Mouse (Mus musculus) liver, embryonic 13.5 days (tissue): Measurements from ENCODE around the gene Gtf2h1. TPM values are rescaled to one million over a fixed set of nuclear protein-coding genes. Genes with fewer than 3 reads are reported as not detected.
"Not testable (repeated sequence)": the region's sequence is repeated elsewhere in the genome, so short reads cannot be mapped to it uniquely, and the experiment has no call there.

Source experiments
- ATAC-seq: fragments of 200-750 bp; cut with Nextera tagmentation; 2 replicates; pipeline ENCODE4 v1.8.0; 2017; ENCODE audit warnings: low read depth, mild to moderate bottlenecking, moderate number of reproducible peaks, moderate library complexity
- DNase-seq: peaks from one replicate; pipeline ENCODE4 v3.0.0; 2022
- H3K27ac ChIP-seq: fragments of 300-500 bp; sonication (generic); 2 replicates; pipeline ENCODE4 v1.5.1; 2015; ENCODE audit warnings: moderate library complexity, mild to moderate bottlenecking, inconsistent platforms
- H3K27me3 ChIP-seq: fragments of 300-500 bp; sonication (generic); 2 replicates; pipeline ENCODE4 v1.6.1; 2015; ENCODE audit warnings: mild to moderate bottlenecking, inconsistent platforms
- H3K36me3 ChIP-seq: fragments of 300-500 bp; sonication (generic); 2 replicates; pipeline ENCODE4 v1.6.1; 2015; ENCODE audit warnings: mild to moderate bottlenecking, inconsistent platforms
- H3K4me1 ChIP-seq: fragments of 300-500 bp; sonication (generic); replicated peaks from 2 replicates; pipeline ENCODE4 v1.6.1; 2015; ENCODE audit warnings: inconsistent platforms
- H3K4me2 ChIP-seq: fragments of 300-500 bp; sonication (generic); 2 replicates; pipeline ENCODE4 v1.6.1; 2015; ENCODE audit warnings: inconsistent platforms, mild to moderate bottlenecking, moderate library complexity
- H3K4me3 ChIP-seq: fragments of 300-500 bp; sonication (generic); replicated peaks from 2 replicates; pipeline ENCODE4 v1.5.1; 2015; ENCODE audit warnings: mild to moderate bottlenecking, inconsistent platforms
- H3K9ac ChIP-seq: fragments of 300-500 bp; sonication (generic); 2 replicates; pipeline ENCODE4 v1.6.1; 2015; ENCODE audit warnings: mild to moderate bottlenecking, inconsistent platforms
- H3K9me3 ChIP-seq: fragments of 300-500 bp; sonication (generic); replicated peaks from 2 replicates; pipeline ENCODE4 v1.6.1; 2016; ENCODE audit warnings: inconsistent platforms
- WGBS: fragments of 180-500 bp; shearing (Covaris S2); methylation state at CpG from one replicate; pipeline ENCODE4 v1.1.7; 2015; ENCODE audit not compliant: insufficient replicate concordance; 5-methylcytosine and 5-hydroxymethylcytosine counted together
- polyA plus RNA-seq: library from polyadenylated mRNA; unstranded; fragments of >200 nt; fragmentation: Nextera tagmentation; extraction: Ambion mirVana; gene quantifications from 2 replicates; pipeline ENCODE4 v1.2.1, GENCODE M21; 2015

The Gtf2h1 gene
- polyA plus RNA-seq, 1 experiment from 2014 or later = 42.2 TPM

DNA sequence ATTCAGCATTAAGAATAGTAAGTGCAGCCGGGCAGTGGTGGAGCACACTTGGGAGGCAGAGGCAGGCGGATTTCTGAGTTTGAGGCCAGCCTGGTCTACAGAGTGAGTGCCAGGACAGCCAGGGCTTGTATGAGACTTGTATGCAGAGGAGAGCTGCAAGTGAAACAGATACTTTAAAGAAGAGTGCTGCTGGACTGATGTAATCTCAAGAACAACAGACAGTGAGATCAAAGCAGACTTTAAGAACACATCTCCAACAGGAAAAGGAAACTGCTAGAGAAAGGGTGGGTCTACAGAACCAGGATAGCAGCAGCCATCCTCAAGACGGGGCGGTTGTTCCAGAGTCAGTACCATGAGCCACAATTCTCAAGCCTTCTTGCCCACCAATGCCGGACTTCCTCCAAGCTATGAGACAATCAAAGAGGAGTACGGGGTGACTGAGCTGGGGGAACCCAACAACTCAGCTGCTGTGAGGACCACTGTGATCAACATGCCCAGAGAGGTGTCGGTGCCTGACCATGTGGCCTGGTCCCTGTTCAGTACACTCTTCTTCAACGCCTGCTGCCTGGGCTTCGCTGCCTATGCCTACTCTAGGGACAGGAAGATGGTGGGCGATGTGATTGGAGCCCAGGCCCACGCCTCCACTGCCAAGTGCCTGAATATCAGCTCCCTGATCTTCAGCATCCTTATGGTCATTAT lies 36.4 kb downstream of the Gtf2h1 start:
- not testable (repeated sequence) for H3K4me2 ChIP-seq, DNase-seq, H3K9ac ChIP-seq, H3K9me3 ChIP-seq, H3K36me3 ChIP-seq, H3K27me3 ChIP-seq, H3K4me3 ChIP-seq, ATAC-seq
- 71% methylated on average over 11 of the region's 11 CpGs for WGBS
- Histone ChIP-seq H3K27ac (peak overlapping the region; percentile 80; the same call in 1 of the 2 replicates), H3K4me1 (peaks cover 63% of the 10 kb centered on the region)

DNA sequence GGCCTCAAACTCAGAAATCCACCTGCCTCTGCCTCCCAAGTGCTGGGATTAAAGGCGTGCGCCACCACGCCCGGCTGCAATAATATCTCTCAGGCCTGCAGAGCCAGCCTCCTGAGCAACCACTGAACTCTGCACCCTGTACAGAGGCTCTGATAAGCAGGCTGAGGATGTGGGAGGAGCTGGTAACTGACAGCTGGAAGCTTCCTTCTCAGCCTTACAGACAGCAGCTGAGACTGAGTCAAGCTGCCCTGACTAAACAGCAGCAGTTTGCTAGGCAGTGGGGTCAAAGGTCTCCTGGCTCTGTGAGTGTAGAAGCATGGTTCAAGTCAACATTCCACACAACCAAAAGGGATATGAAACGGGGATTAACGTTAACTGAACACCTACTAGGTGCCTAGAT lies 37.4 kb downstream of the Gtf2h1 start:
- H3K27ac ChIP-seq = peak overlapping the region; percentile 73
- WGBS = 9% methylated on average over 6 of the region's 6 CpGs
- peaks cover 67% of the 10 kb centered on the region for H3K4me1 ChIP-seq
- H3K4me3 ChIP-seq = no peak overlapping the region
- peak; percentile 63 for DNase-seq
- no peaks in the 10 kb centered on the region for H3K36me3 ChIP-seq
- 0 out of 2 replicates have a peak overlapping the region, but pooled peaks have one; percentile 41 for H3K9ac ChIP-seq
- no peaks in the 10 kb centered on the region for H3K9me3 ChIP-seq
- peak; percentile 85 for ATAC-seq
- H3K4me2 ChIP-seq = 0 out of 2 replicates have a peak overlapping the region, but pooled peaks have one; percentile 23
- H3K27me3 ChIP-seq = no peaks in the 10 kb centered on the region

DNA sequence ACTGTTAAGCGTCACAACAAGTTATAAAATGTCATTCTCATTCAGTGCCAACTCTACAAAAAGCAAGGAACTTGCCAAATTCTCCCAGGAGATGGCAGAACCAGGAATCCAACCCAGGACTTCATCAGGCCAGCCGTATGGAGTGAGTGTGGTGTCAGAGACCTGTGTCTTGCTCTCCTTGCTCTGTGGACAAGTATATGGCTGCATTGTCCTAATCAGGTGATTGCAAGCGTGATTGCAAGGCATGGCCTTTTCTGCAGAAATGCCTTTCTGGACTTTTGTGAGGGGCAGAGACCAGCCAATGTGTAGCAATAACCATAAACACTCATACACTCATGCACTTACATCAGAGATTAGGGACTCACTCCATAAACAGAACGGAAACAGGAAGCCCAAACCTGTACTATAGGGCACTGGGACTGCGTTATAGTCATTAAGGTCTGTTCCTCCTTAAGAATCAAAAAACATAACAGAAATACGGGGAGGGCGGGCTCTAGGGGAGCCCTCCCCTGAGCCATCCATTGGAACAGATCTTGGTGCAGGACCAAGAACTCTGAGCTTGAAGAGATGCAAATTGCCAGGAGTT lies 37.9 kb downstream of the Gtf2h1 start:
- Histone ChIP-seq H3K4me3 (no peak overlapping the region), H3K9ac (no peak overlapping the region), H3K27me3 (no peaks in the 10 kb centered on the region), H3K9me3 (no peaks in the 10 kb centered on the region), H3K36me3 (no peaks in the 10 kb centered on the region), H3K4me1 (peaks cover 72% of the 10 kb centered on the region), H3K4me2 (0 out of 2 replicates have a peak overlapping the region, but pooled peaks have one; percentile 23), H3K27ac (peak overlapping the region; percentile 73)
- DNase-seq (no peak), ATAC-seq (no peak)
- WGBS = 46% methylated on average over 7 of the region's 7 CpGs

DNA sequence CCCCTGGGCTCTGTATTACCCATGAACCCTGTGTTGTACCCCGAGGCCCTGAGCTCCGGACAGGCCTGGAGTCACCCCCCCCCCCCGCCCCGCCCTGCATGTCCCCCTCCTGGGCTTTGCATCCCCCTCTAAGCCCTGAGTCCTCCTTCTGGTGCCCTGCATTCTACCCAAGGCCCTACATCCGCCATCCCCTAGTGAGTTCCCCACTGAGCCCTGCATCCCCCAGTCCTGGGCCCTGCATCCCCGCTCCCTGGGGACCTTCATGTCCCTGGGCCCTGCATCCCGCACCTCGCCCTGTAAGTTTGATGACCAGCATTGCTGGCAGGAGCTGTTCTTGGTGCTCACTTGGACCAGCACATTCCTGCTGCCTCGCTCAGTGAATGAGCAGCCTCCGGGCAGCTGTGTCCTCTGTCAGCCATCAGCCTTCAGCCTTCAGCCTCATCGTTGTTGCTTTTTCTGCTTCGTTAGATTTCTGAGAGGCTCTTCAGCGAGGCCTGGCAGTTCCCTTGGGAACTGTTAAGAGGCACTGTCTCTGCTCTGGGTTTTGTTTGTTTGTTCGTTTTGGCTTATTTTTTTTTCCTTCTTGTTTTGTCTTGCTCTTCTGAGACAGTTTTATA lies 39.2 kb downstream of the Gtf2h1 start:
- no peak for ATAC-seq
- no peaks in the 10 kb centered on the region for H3K27me3 ChIP-seq
- no peak overlapping the region for H3K4me2 ChIP-seq
- no peaks in the 10 kb centered on the region for H3K9me3 ChIP-seq
- no peak for DNase-seq
- peaks cover 79% of the 10 kb centered on the region for H3K4me1 ChIP-seq
- H3K4me3 ChIP-seq = no peak overlapping the region
- H3K36me3 ChIP-seq = no peaks in the 10 kb centered on the region
- H3K9ac ChIP-seq = no peak overlapping the region
- 75% methylated on average over 14 of the region's 14 CpGs for WGBS
- H3K27ac ChIP-seq = no peak overlapping the region

DNA sequence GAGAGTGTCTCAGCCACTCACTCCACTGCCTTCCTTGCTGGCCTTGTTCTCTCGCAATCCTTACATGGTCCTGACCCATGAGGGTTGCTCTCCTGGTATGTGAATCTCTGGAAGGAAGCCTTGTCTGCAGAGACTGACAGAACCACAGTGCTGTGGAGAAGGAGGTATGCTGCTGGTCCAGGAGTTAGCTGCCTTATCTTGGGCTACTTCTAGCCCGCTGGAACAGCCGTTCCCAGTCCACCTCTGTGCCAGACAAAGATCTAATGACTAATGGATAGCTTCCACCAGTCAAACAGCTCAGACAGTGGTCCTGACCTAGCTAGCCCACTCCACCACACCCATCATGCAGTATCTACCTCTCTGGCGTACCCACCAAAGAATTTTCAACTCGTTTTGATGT lies 40.5 kb downstream of the Gtf2h1 start:
- H3K27me3 ChIP-seq = no peaks in the 10 kb centered on the region
- no peak for DNase-seq

DNA sequence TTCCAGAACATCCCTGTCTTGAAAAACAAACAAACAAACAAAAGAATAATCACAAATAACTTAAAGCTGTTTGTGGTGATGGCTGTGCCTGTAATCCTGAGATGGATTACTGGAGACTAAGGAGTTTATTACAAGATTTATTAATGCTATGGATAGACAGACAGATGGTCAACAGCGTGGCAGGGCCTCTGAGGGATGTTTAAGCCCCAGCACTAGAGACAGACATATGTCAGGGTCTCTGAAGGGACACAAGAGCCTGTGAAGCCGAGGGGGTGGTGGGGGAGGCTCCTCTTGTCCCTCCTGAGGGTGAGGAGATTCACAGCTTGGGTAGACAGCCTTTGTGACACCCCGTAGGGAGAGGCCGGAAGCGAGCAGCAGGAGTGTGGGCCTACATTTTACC lies 41.2 kb downstream of the Gtf2h1 start:
- Histone ChIP-seq H3K27me3 (no peaks in the 10 kb centered on the region), H3K4me2 (no peak overlapping the region), H3K4me1 (peaks cover 79% of the 10 kb centered on the region), H3K9ac (no peak overlapping the region), H3K9me3 (no peaks in the 10 kb centered on the region), H3K36me3 (no peaks in the 10 kb centered on the region), H3K4me3 (no peak overlapping the region), H3K27ac (no peak overlapping the region)
- ATAC-seq = no peak
- 78% methylated on average over 5 of the region's 5 CpGs for WGBS
- DNase-seq = no peak

More for the DNA sequence above, 40.5 kb downstream of the Gtf2h1 start:
- Histone ChIP-seq H3K4me3 (no peak overlapping the region), H3K9ac (no peak overlapping the region), H3K36me3 (no peaks in the 10 kb centered on the region), H3K9me3 (no peaks in the 10 kb centered on the region), H3K4me1 (peaks cover 79% of the 10 kb centered on the region), H3K4me2 (no peak overlapping the region), H3K27ac (no peak overlapping the region)
- WGBS = 65% methylated on average over 5 of the region's 5 CpGs
- ATAC-seq = no peak

DNA sequence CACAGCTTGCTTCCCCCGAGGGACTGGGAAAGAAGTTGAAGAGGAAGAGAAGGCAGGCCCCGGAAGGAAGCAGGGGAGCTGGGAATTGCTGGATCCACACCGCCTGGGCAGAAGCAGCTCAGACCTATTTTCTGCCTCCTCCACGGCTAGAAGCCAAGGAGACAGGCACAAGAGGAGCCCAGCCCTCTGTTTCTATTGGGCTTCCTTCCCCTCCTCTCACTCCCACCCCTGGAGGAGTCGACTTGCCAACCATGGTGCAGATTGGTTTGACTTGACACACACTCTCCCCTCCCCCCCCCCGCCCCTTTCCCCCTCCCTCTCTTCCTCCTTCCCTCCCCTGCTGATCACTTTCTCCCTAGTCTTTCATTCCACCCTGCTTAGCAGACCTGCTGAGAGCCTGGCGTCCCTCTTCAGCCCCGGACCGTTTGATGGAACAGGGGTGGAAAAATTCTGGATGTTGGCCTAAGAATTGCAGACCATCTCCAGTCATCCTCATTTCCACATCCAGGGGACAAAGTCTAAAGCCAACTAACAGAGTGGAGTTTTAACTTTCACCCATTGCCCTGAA lies 42.3 kb downstream of the Gtf2h1 start:
- 0 out of 2 replicates have a peak overlapping the region, but pooled peaks have one; percentile 22 for H3K9ac ChIP-seq
- no peak overlapping the region for H3K4me3 ChIP-seq
- WGBS = 10% methylated on average over 9 of the region's 9 CpGs

DNA sequence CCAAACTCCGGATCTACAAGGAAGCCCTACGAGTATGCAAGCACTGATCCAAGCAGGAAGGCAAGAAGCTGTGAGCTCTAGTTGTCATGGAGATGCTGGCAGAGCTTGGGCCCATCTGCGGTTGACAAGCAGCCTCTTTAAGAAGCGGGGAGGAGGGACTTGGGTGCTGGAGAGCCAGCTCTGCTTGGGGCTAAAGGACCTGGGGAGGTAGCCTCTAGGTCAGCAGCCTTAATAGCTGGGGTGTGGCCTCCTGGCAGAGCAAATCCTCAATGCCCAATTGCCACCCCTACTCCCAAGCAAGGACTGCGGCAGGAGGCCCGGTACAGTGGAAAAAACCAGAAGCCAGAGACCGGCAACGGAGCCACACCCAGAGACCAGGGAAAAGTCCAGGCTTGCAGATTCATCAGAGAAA lies 43.0 kb downstream of the Gtf2h1 start:
- Histone ChIP-seq H3K27ac (peak overlapping the region; percentile 73), H3K4me1 (peaks cover 71% of the 10 kb centered on the region), H3K4me3 (no peak overlapping the region), H3K9ac (peak overlapping the region; percentile 8; the same call in 1 of the 2 replicates), H3K36me3 (no peaks in the 10 kb centered on the region), H3K4me2 (peak overlapping the region; percentile 34), H3K27me3 (no peaks in the 10 kb centered on the region), H3K9me3 (no peaks in the 10 kb centered on the region)
- DNase-seq (no peak), ATAC-seq (peak; percentile 24; the same call in 1 of the 2 replicates)
- WGBS = 3% methylated on average over 8 of the region's 8 CpGs

More for the DNA sequence above, 42.3 kb downstream of the Gtf2h1 start:
- no peaks in the 10 kb centered on the region for H3K36me3 ChIP-seq
- H3K4me2 ChIP-seq = peak overlapping the region; percentile 34
- no peaks in the 10 kb centered on the region for H3K9me3 ChIP-seq
- H3K4me1 ChIP-seq = peaks cover 73% of the 10 kb centered on the region
- no peak for DNase-seq
- ATAC-seq = 0 out of 2 replicates have a peak, but pooled peaks have one; percentile 2
- peak overlapping the region; percentile 73 for H3K27ac ChIP-seq
- no peaks in the 10 kb centered on the region for H3K27me3 ChIP-seq

DNA sequence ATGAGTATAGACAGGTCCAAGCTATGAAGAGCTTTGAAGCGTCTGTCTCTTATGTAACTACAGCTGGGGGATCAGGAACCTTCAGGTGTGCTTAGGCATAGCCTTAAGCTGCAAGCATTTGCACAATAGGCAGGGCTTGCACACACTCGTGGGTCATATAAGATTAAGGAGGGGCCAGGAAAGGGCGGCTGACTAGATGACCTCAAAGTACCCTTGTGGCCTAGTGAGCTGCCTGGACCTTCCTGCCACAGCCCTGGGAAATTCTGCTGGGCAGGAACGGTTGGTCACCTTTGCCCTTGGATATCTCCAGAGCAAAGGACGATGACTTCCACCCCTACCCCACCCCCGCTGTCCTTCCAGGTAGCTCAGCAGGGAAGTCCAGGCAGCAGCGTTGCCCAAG lies 43.5 kb downstream of the Gtf2h1 start:
- H3K27me3 ChIP-seq = no peaks in the 10 kb centered on the region
- ATAC-seq (peak; percentile 29), DNase-seq (no peak)
- no peaks in the 10 kb centered on the region for H3K36me3 ChIP-seq
- H3K4me3 ChIP-seq = no peak overlapping the region
- no peaks in the 10 kb centered on the region for H3K9me3 ChIP-seq
- H3K4me2 ChIP-seq = peak overlapping the region; percentile 34; the same call in 1 of the 2 replicates
- H3K9ac ChIP-seq = 0 out of 2 replicates have a peak overlapping the region, but pooled peaks have one; percentile 8
- WGBS = 37% methylated on average over 7 of the region's 7 CpGs
- H3K4me1 ChIP-seq = peaks cover 70% of the 10 kb centered on the region
- peak overlapping the region; percentile 73 for H3K27ac ChIP-seq

DNA sequence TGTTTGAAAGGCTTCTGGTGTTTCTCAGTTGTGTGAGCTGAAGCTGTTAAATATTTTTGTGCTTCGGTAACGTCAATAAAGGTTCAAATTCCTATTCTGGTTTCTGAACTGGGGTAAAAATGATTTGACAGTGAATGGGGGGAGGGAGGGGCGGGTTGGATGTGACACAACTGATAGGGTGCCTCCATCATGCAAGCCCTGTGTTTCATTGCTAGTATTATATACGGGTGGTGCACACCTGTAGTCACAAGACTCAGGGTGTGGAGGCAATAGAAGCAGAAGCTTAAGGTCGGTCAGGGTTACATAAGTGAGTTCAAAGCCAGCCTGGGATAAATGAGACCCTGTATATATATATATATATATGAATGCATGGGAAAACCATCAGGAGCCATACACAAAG lies 44.0 kb downstream of the Gtf2h1 start:
- no peak overlapping the region for H3K4me2 ChIP-seq
- H3K36me3 ChIP-seq = no peaks in the 10 kb centered on the region
- DNase-seq (no peak), ATAC-seq (no peak)
- peak overlapping the region; percentile 73 for H3K27ac ChIP-seq
- no peaks in the 10 kb centered on the region for H3K9me3 ChIP-seq
- H3K27me3 ChIP-seq = no peaks in the 10 kb centered on the region
- H3K4me3 ChIP-seq = no peak overlapping the region
- WGBS = 55% methylated on average over 5 of the region's 5 CpGs
- peaks cover 69% of the 10 kb centered on the region for H3K4me1 ChIP-seq
- H3K9ac ChIP-seq = no peak overlapping the region

DNA sequence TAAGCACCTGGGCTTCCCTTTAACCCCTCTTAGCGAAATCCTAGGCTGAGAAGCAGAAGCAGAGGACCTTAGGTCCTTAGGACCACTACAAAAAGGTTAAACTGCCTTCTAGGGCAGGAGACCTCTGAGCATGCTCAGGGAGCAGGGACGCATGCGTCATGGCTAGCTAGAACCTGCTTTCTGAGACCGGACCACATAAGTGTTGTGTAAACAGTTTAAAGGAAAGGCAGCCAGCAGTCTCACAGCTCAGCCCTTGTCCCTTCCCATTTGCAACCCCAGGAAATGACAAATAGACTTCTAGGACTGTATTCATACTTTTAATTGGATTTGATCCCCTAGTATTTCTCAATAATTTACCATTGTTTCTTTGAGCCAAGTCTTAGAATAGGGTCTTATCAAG lies 44.4 kb downstream of the Gtf2h1 start:
- Histone ChIP-seq H3K27me3 (no peaks in the 10 kb centered on the region), H3K27ac (no peak overlapping the region), H3K9ac (no peak overlapping the region), H3K4me1 (peaks cover 72% of the 10 kb centered on the region), H3K4me2 (no peak overlapping the region), H3K36me3 (no peaks in the 10 kb centered on the region), H3K9me3 (no peaks in the 10 kb centered on the region), H3K4me3 (no peak overlapping the region)
- DNase-seq (no peak), ATAC-seq (no peak)
- WGBS = 50% methylated on average over 4 of the region's 4 CpGs
